Mouse (Mus musculus): ENCODE measurements around the gene Atp8a2.

DNA sequence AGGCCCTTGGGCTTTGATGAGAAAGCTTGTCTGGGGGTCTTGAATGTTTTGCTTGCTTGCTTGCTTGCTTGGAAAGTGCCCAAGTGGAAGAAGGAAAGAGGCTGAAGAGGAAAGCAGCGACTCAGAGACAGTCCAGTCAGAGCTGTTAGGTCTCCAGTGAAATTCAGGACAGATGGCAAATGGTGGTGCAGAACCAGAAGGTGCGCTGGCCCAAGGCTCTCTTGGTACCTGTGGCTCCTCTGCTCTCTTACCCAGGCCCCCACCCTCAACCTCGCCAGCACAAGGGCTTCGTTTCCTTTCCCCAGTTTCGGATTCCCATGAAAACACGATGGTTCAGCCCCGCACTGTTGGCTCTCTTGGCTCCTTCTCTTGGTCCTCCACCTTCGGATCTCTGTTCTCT lies 304.9 kb downstream of the Atp8a2 start:
- TF ChIP-seq POLR2A (IDR thresholded peaks at IDR 0.05; ENCODE audit: borderline replicate concordance, insufficient read depth, low read length) (no peak), CTCF (IDR thresholded peaks at IDR 0.05; ENCODE audit: borderline replicate concordance, insufficient read depth, low read depth, low read length) (no peak)

Measured in cerebellum, adult 2 months (tissue).